ENCODE assay signal across 21 mouse cellular contexts in genomic region chr10:23534636-23535035, GRCm38 (mm10).
"Had no signal": no experiment of that assay in that cellular context is flagged by ENCODE, and none has a peak within 500 bp of the region (broad histone marks: within the 10 kb centered on the region; RNA-seq: fewer than 3 reads in every experiment).

No protein-coding gene starts in this region.

- H3K9me3 ChIP-seq: midbrain, embryonic 10.5 days; midbrain, embryonic 12.5 days; neural tube, embryonic 13.5 days; neural tube, embryonic 15.5 days; stomach, embryonic 15.5 days had no signal

- H3K4me3 ChIP-seq: midbrain, embryonic 10.5 days; midbrain, embryonic 12.5 days; myocyte; neural tube, embryonic 13.5 days; neural tube, embryonic 15.5 days; stomach, embryonic 15.5 days had no signal

- H3K4me1 ChIP-seq: midbrain, embryonic 12.5 days; neural tube, embryonic 13.5 days; neural tube, embryonic 15.5 days; stomach, embryonic 15.5 days had no signal

- H3K4me2 ChIP-seq: lung, embryonic 14.5 days; midbrain, embryonic 12.5 days; neural tube, embryonic 13.5 days; neural tube, embryonic 15.5 days; stomach, embryonic 15.5 days had no signal

- ATAC-seq: midbrain, embryonic 16.5 days had no signal

- H3K27me3 ChIP-seq: midbrain, embryonic 12.5 days; neural tube, embryonic 13.5 days; neural tube, embryonic 15.5 days; stomach, embryonic 15.5 days had no signal

- H3K27ac ChIP-seq: midbrain, embryonic 10.5 days; midbrain, embryonic 12.5 days; neural tube, embryonic 13.5 days; neural tube, embryonic 15.5 days; stomach, embryonic 15.5 days; stomach, postnatal 0 days had no signal

- H3K9ac ChIP-seq: lung, embryonic 14.5 days; midbrain, embryonic 12.5 days; neural tube, embryonic 13.5 days; neural tube, embryonic 15.5 days; stomach, embryonic 15.5 days had no signal

- H3K36me3 ChIP-seq: midbrain, embryonic 10.5 days; midbrain, embryonic 12.5 days; neural tube, embryonic 13.5 days; neural tube, embryonic 15.5 days; stomach, embryonic 15.5 days had no signal

- DNase-seq: lung, adult 18-20 months; lung, embryonic 14.5 days; lung, postnatal 10 days; lung, postnatal 4 days; midbrain, embryonic 14.5 days; retina, postnatal 1 day; right cerebral cortex, adult 18-20 months; right cerebral cortex, postnatal 25 days; right cerebral cortex, postnatal 4 days; spleen, adult 18-20 months; thymus, adult 2 months; thymus, postnatal 25 days; thymus, postnatal 4 days had no signal
